Mouse (Mus musculus): Measurements from ENCODE around the gene Casc4. TPM values are rescaled to one million over a fixed set of nuclear protein-coding genes. Genes with fewer than 3 reads are reported as not detected.

Casc4 gene
- 10.5 and 15.7 TPM in 2 replicates for polyA plus RNA-seq (2015; fragmentation: Nextera tagmentation; extraction: Ambion mirVana)

GRCm38 (mm10) chr2:121866632-121867050 lies at the start of gene Casc4:
Gene Casc4, plus strand, starts transcription at chr2:121866970.
- ATAC-seq (ENCODE audit: low FRiP score, low TSS enrichment) (peak; percentile 96), DNase-seq (ENCODE audit: low spot score) (peak; percentile 93)
- no peaks in the 10 kb centered on the region for H3K36me3 ChIP-seq (ENCODE audit: control insufficient read depth, insufficient read depth, low read length)
- under 1% methylated on average over 38 of the region's 43 CpGs for WGBS
- TF ChIP-seq CTCF (IDR thresholded peaks at IDR 0.05; ENCODE audit: low read depth) (peak; percentile 13; the same call in 1 of the 2 replicates), EP300 (optimal IDR thresholded peaks at IDR 0.05) (peak; percentile 98)
- H3K4me1 ChIP-seq (replicated peaks; ENCODE audit: control insufficient read depth, insufficient read depth), result no peaks in the 10 kb centered on the region
- peak within 1 kb of the TSS; percentile 65 for H3K27ac ChIP-seq (replicated peaks)
- peak within 1 kb of the TSS; percentile 76 for H3K9ac ChIP-seq (ENCODE audit: low read length)
- peak within 1 kb of the TSS; percentile 77 for H3K4me3 ChIP-seq (ENCODE audit: low read depth, low read length)
- H3K9me3 ChIP-seq (ENCODE audit: control insufficient read depth, low read length), result no peaks in the 10 kb centered on the region
- peak within 1 kb of the TSS; percentile 96 for H3K4me2 ChIP-seq (replicated peaks; ENCODE audit: low read depth)
- H3K27me3 ChIP-seq (ENCODE audit: control insufficient read depth, insufficient read depth, low read length), result no peaks in the 10 kb centered on the region

- Histone ChIP-seq H3K4me2 (replicated peaks; ENCODE audit: low read depth) (no peak overlapping the region), H3K9me3 (ENCODE audit: control insufficient read depth, low read length) (no peaks in the 10 kb centered on the region), H3K27ac (replicated peaks) (no peak overlapping the region), H3K4me1 (replicated peaks; ENCODE audit: control insufficient read depth, insufficient read depth) (no peaks in the 10 kb centered on the region), H3K36me3 (ENCODE audit: control insufficient read depth, insufficient read depth, low read length) (no peaks in the 10 kb centered on the region), H3K9ac (ENCODE audit: low read length) (no peak overlapping the region), H3K4me3 (ENCODE audit: low read depth, low read length) (no peak overlapping the region), H3K27me3 (ENCODE audit: control insufficient read depth, insufficient read depth, low read length) (no peaks in the 10 kb centered on the region)
- no peak for ATAC-seq (ENCODE audit: low FRiP score, low TSS enrichment)
- 81% methylated on average over 7 of the region's 7 CpGs for WGBS
- no peak for DNase-seq (ENCODE audit: low spot score)
- TF ChIP-seq EP300 (optimal IDR thresholded peaks at IDR 0.05) (no peak), CTCF (IDR thresholded peaks at IDR 0.05; ENCODE audit: low read depth) (no peak)
Observed at GRCm38 (mm10) chr2:121821787-121822186, 45.0 kb upstream of the Casc4 start.

GRCm38 (mm10) chr2:121824653-121825052 lies 42.1 kb upstream of the Casc4 start:
- Histone ChIP-seq H3K4me2 (replicated peaks; ENCODE audit: low read depth) (no peak overlapping the region), H3K9me3 (ENCODE audit: control insufficient read depth, low read length) (no peaks in the 10 kb centered on the region), H3K27ac (replicated peaks) (no peak overlapping the region), H3K27me3 (ENCODE audit: control insufficient read depth, insufficient read depth, low read length) (no peaks in the 10 kb centered on the region), H3K36me3 (ENCODE audit: control insufficient read depth, insufficient read depth, low read length) (no peaks in the 10 kb centered on the region), H3K9ac (ENCODE audit: low read length) (no peak overlapping the region), H3K4me3 (ENCODE audit: low read depth, low read length) (no peak overlapping the region), H3K4me1 (replicated peaks; ENCODE audit: control insufficient read depth, insufficient read depth) (no peaks in the 10 kb centered on the region)
- 55% methylated on average over 5 of the region's 5 CpGs for WGBS
- TF ChIP-seq EP300 (optimal IDR thresholded peaks at IDR 0.05) (no peak), CTCF (IDR thresholded peaks at IDR 0.05; ENCODE audit: low read depth) (no peak)
- ATAC-seq (ENCODE audit: low FRiP score, low TSS enrichment), result peak; percentile 84
- DNase-seq (ENCODE audit: low spot score), result peak; percentile 31

DNA sequence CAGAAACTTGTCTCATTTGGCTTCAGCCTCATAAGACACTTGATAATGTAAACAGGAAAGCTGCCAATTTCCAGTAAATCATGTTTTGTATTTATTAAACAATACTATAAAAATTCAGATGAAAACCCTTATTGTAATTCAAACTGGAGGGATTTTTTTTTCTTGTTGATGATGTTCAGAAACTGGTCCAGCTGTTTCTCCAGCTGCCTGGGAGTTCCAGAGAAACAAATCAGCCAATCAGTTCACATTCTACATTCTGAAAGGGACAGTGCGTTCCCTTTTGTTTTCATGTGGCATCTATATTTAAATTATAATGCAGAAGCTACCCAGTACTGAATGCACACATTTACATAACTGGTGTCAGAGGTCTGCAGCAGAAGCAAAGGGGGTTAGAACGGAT lies 40.6 kb upstream of the Casc4 start:
- no peak overlapping the region for H3K9ac ChIP-seq (ENCODE audit: low read length)
- ATAC-seq (ENCODE audit: low FRiP score, low TSS enrichment) (no peak), DNase-seq (ENCODE audit: low spot score) (no peak)
- no peaks in the 10 kb centered on the region for H3K27me3 ChIP-seq (ENCODE audit: control insufficient read depth, insufficient read depth, low read length)
- H3K4me3 ChIP-seq (ENCODE audit: low read depth, low read length), result no peak overlapping the region
- no peak overlapping the region for H3K27ac ChIP-seq (replicated peaks)
- WGBS, result 51% methylated on average over 2 of the region's 2 CpGs
- no peaks in the 10 kb centered on the region for H3K4me1 ChIP-seq (replicated peaks; ENCODE audit: control insufficient read depth, insufficient read depth)
- H3K9me3 ChIP-seq (ENCODE audit: control insufficient read depth, low read length), result no peaks in the 10 kb centered on the region
- no peak for TF ChIP-seq EP300 (optimal IDR thresholded peaks at IDR 0.05)
- H3K4me2 ChIP-seq (replicated peaks; ENCODE audit: low read depth), result no peak overlapping the region
- no peaks in the 10 kb centered on the region for H3K36me3 ChIP-seq (ENCODE audit: control insufficient read depth, insufficient read depth, low read length)

- Histone ChIP-seq H3K36me3 (ENCODE audit: control insufficient read depth, insufficient read depth, low read length) (no peaks in the 10 kb centered on the region), H3K9ac (ENCODE audit: low read length) (no peak overlapping the region), H3K4me1 (replicated peaks; ENCODE audit: control insufficient read depth, insufficient read depth) (no peaks in the 10 kb centered on the region), H3K4me2 (replicated peaks; ENCODE audit: low read depth) (no peak overlapping the region), H3K4me3 (ENCODE audit: low read depth, low read length) (no peak overlapping the region), H3K27ac (replicated peaks) (no peak overlapping the region), H3K27me3 (ENCODE audit: control insufficient read depth, insufficient read depth, low read length) (no peaks in the 10 kb centered on the region), H3K9me3 (ENCODE audit: control insufficient read depth, low read length) (no peaks in the 10 kb centered on the region)
- TF ChIP-seq CTCF (IDR thresholded peaks at IDR 0.05; ENCODE audit: low read depth) (no peak), EP300 (optimal IDR thresholded peaks at IDR 0.05) (no peak)
- DNase-seq (ENCODE audit: low spot score) (no peak), ATAC-seq (ENCODE audit: low FRiP score, low TSS enrichment) (no peak)
- 83% methylated on average over 3 of the region's 3 CpGs for WGBS
Observed at GRCm38 (mm10) chr2:121828411-121828810, 38.4 kb upstream of the Casc4 start.

- 9% methylated on average over 5 of the region's 5 CpGs for WGBS
- no peak for ATAC-seq (ENCODE audit: low FRiP score, low TSS enrichment)
- peak; percentile 61 for DNase-seq (ENCODE audit: low spot score)
- Histone ChIP-seq H3K9me3 (ENCODE audit: control insufficient read depth, low read length) (no peaks in the 10 kb centered on the region), H3K27ac (replicated peaks) (no peak overlapping the region), H3K4me1 (replicated peaks; ENCODE audit: control insufficient read depth, insufficient read depth) (no peaks in the 10 kb centered on the region), H3K9ac (ENCODE audit: low read length) (no peak overlapping the region), H3K4me3 (ENCODE audit: low read depth, low read length) (no peak overlapping the region), H3K27me3 (ENCODE audit: control insufficient read depth, insufficient read depth, low read length) (no peaks in the 10 kb centered on the region), H3K36me3 (ENCODE audit: control insufficient read depth, insufficient read depth, low read length) (no peaks in the 10 kb centered on the region), H3K4me2 (replicated peaks; ENCODE audit: low read depth) (no peak overlapping the region)
- TF ChIP-seq CTCF (IDR thresholded peaks at IDR 0.05; ENCODE audit: low read depth) (peak; percentile 88), EP300 (optimal IDR thresholded peaks at IDR 0.05) (no peak)
Observed at GRCm38 (mm10) chr2:121832484-121832894, 34.3 kb upstream of the Casc4 start.
